Mouse (Mus musculus) spleen, adult 2 months (tissue): ENCODE results near the gene Ccnd2. TPM values are rescaled to one million over a fixed set of nuclear protein-coding genes. Genes with fewer than 3 reads are reported as not detected.

Source experiments
- DNase-seq, 2 experiments: peaks; one replicate each; pipeline versions ENCODE4 v3.0.0 to v3.0.0-alpha.2; 2012 to 2021; ENCODE audit warnings: low spot score in 2 of 2, low read depth in 1 of 2
- H3K27ac ChIP-seq: fragments of 200-500 bp; 2 replicates; pipeline ENCODE4 v1.5.1; 2012; ENCODE audit warnings: low read length, inconsistent platforms; ENCODE audit not compliant: insufficient read depth
- H3K27me3 ChIP-seq: fragments of 200-500 bp; 2 replicates; pipeline ENCODE4 v1.6.1; 2012; ENCODE audit warnings: mild to moderate bottlenecking, moderate library complexity, low read length, inconsistent platforms; ENCODE audit not compliant: control insufficient read depth, insufficient read depth
- H3K36me3 ChIP-seq: fragments of 200-500 bp; 2 replicates; pipeline ENCODE4 v1.6.1; 2012; ENCODE audit warnings: mild to moderate bottlenecking, low read length, inconsistent platforms; ENCODE audit not compliant: control insufficient read depth, insufficient read depth
- H3K4me1 ChIP-seq: fragments of 200-500 bp; 2 replicates; pipeline ENCODE4 v1.6.1; 2011; ENCODE audit warnings: inconsistent platforms; ENCODE audit not compliant: control insufficient read depth, insufficient read depth, insufficient read length
- H3K4me3 ChIP-seq: fragments of 200-500 bp; 2 replicates; pipeline ENCODE4 v1.5.1; 2011; ENCODE audit warnings: mild to moderate bottlenecking, inconsistent platforms; ENCODE audit not compliant: insufficient read depth, insufficient read length; ENCODE audit errors: extremely low read depth
- CTCF ChIP-seq: fragments of 200-500 bp; IDR thresholded peaks from 2 replicates; pipeline ENCODE4 v1.5.1; 2011; ENCODE audit warnings: mild to moderate bottlenecking, inconsistent platforms; ENCODE audit not compliant: insufficient read depth, insufficient read length, insufficient replicate concordance; ENCODE audit errors: extremely low read depth
- POLR2A ChIP-seq: fragments of 200-500 bp; IDR thresholded peaks from 2 replicates; pipeline ENCODE4 v1.6.1; 2011; ENCODE audit warnings: low read depth, low read length, inconsistent platforms
- WGBS: fragments of 180-500 bp; shearing (Covaris S2); methylation state at CpG from one replicate; pipeline ENCODE4 v1.1.7; 2018; 5-methylcytosine and 5-hydroxymethylcytosine counted together
- polyA plus RNA-seq: library from polyadenylated mRNA; depleted of rRNA; stranded (reverse); fragments of >200 nt; gene quantifications from 2 replicates; pipeline ENCODE4 v1.2.3, GENCODE M21; 2012

The Ccnd2 gene
- polyA plus RNA-seq, 1 experiment: 47.7 TPM

- DNase-seq: no peak
- WGBS: 92% methylated on average over 13 of the region's 13 CpGs
- Histone ChIP-seq H3K36me3 (peaks cover 22% of the 10 kb centered on the region), H3K4me3 (no peak overlapping the region), H3K4me1 (no peaks in the 10 kb centered on the region), H3K27me3 (no peaks in the 10 kb centered on the region), H3K27ac (no peak overlapping the region)
- TF ChIP-seq CTCF (no peak), POLR2A (no peak)
These were observed 21.6 kb downstream of the Ccnd2 start for GRCm38 (mm10) chr6:127130377-127130776.

- DNase-seq: no peak
- TF ChIP-seq CTCF: no peak
- no peak for TF ChIP-seq POLR2A
- Histone ChIP-seq H3K36me3 (peaks cover 20% of the 10 kb centered on the region), H3K4me1 (no peaks in the 10 kb centered on the region), H3K27ac (no peak overlapping the region), H3K27me3 (no peaks in the 10 kb centered on the region), H3K4me3 (no peak overlapping the region)
- WGBS: 87% methylated on average over 14 of the region's 14 CpGs
These were observed 22.3 kb downstream of the Ccnd2 start for GRCm38 (mm10) chr6:127129659-127130058.

- TF ChIP-seq POLR2A (no peak), CTCF (no peak)
These were observed 28.5 kb downstream of the Ccnd2 start for GRCm38 (mm10) chr6:127123506-127123905.

GRCm38 (mm10) chr6:127122996-127123395 lies 29.0 kb downstream of the Ccnd2 start:
- H3K4me1 ChIP-seq: no peaks in the 10 kb centered on the region
- TF ChIP-seq POLR2A (no peak), CTCF (no peak)
- H3K27me3 ChIP-seq: no peaks in the 10 kb centered on the region
- no peak for DNase-seq
- H3K4me3 ChIP-seq: no peak overlapping the region
- H3K36me3 ChIP-seq: 0 out of 2 replicates have a peak, but pooled peaks cover 2% of the 10 kb centered on the region
- 80% methylated on average over 5 of the region's 5 CpGs for WGBS
- no peak overlapping the region for H3K27ac ChIP-seq

More at GRCm38 (mm10) chr6:127123506-127123905, 28.5 kb downstream of the Ccnd2 start:
- Histone ChIP-seq H3K4me1 (no peaks in the 10 kb centered on the region), H3K36me3 (0 out of 2 replicates have a peak, but pooled peaks cover 2% of the 10 kb centered on the region), H3K4me3 (no peak overlapping the region), H3K27me3 (no peaks in the 10 kb centered on the region), H3K27ac (no peak overlapping the region)
- WGBS: 91% methylated on average over 7 of the region's 7 CpGs
- DNase-seq: no peak

GRCm38 (mm10) chr6:127122221-127122806 lies 29.7 kb downstream of the Ccnd2 start:
- TF ChIP-seq CTCF (no peak), POLR2A (no peak)
- H3K36me3 ChIP-seq: no peaks in the 10 kb centered on the region
- H3K27ac ChIP-seq: no peak overlapping the region
- no peaks in the 10 kb centered on the region for H3K27me3 ChIP-seq
- H3K4me1 ChIP-seq: no peaks in the 10 kb centered on the region
- DNase-seq: no peak
- 78% methylated on average over 4 of the region's 4 CpGs for WGBS
- no peak overlapping the region for H3K4me3 ChIP-seq

- TF ChIP-seq POLR2A: no peak
- TF ChIP-seq CTCF: no peak
- H3K4me1 ChIP-seq: no peaks in the 10 kb centered on the region
- H3K36me3 ChIP-seq: no peaks in the 10 kb centered on the region
- H3K27ac ChIP-seq: no peak overlapping the region
- DNase-seq: no peak
- H3K4me3 ChIP-seq: no peak overlapping the region
- WGBS: 80% methylated on average over 23 of the region's 23 CpGs
- H3K27me3 ChIP-seq: no peaks in the 10 kb centered on the region
These were observed 37.1 kb downstream of the Ccnd2 start for GRCm38 (mm10) chr6:127114753-127115456.

GRCm38 (mm10) chr6:127109402-127109930 lies 42.5 kb downstream of the Ccnd2 start, which contains the start of gene Tigar:
Tigar (minus strand) TSS chr6:127109557.
- no peaks in the 10 kb centered on the region for H3K36me3 ChIP-seq
- DNase-seq: peak; percentile 88 to 95
- WGBS: under 1% methylated on average over 37 of the region's 37 CpGs
- no peaks in the 10 kb centered on the region for H3K27me3 ChIP-seq
- TF ChIP-seq CTCF (no peak), POLR2A (peak; percentile 92; the same call in 1 of the 2 replicates)
- H3K27ac ChIP-seq: no peak within 1 kb of the TSS
- H3K4me1 ChIP-seq: peaks cover 3% of the 10 kb centered on the region; the same call in 1 of the 2 replicates
- peak within 1 kb of the TSS; percentile 68 for H3K4me3 ChIP-seq
